Mouse (Mus musculus) T-helper 17 cell (primary cell): Measurements from ENCODE around the gene 4931422A03Rik.

ENCODE experiments used
- in situ Hi-C, 2 experiments: fragments of 300-600 bp; cut with MboI, MseI; formaldehyde crosslinking; loops; 1 replicate in 1 of 2; 2 replicates in 1 of 2; pipeline ENCODE4 v1.15.1; 2025; ENCODE audit warnings: high pct_unique_total_duplicates in 2 of 2

4931422A03Rik gene

GRCm38 (mm10) chr2:103937670-103938069 lies 90.5 kb downstream of the 4931422A03Rik start:
- in situ Hi-C loops = no loop called here

GRCm38 (mm10) chr2:103936666-103937065 lies 91.5 kb downstream of the 4931422A03Rik start:
- in situ Hi-C loops = no loop called here

GRCm38 (mm10) chr2:103935691-103936435 lies 92.3 kb downstream of the 4931422A03Rik start:
- in situ Hi-C loops = no loop called here

GRCm38 (mm10) chr2:103934670-103935069 lies 93.5 kb downstream of the 4931422A03Rik start:
- in situ Hi-C loops = no loop called here

GRCm38 (mm10) chr2:103934270-103934669 lies 93.9 kb downstream of the 4931422A03Rik start:
- in situ Hi-C loops = no loop called here

- in situ Hi-C loops = no loop called here
Observed at GRCm38 (mm10) chr2:103932480-103932879, 95.7 kb downstream of the 4931422A03Rik start.

- in situ Hi-C loops = no loop called here
Observed at GRCm38 (mm10) chr2:103932025-103932424, 96.1 kb downstream of the 4931422A03Rik start.

GRCm38 (mm10) chr2:103931511-103931911 lies 96.7 kb downstream of the 4931422A03Rik start:
- in situ Hi-C loops = no loop called here

GRCm38 (mm10) chr2:103930306-103931019 lies 97.7 kb downstream of the 4931422A03Rik start:
- in situ Hi-C loops = no loop called here

GRCm38 (mm10) chr2:103927610-103928145 lies 100.5 kb downstream of the 4931422A03Rik start:
- in situ Hi-C loops = no loop called here

- in situ Hi-C loops = no loop called here
Observed at GRCm38 (mm10) chr2:103926586-103927113, 101.5 kb downstream of the 4931422A03Rik start.

- in situ Hi-C loops = no loop called here
Observed at GRCm38 (mm10) chr2:103919488-103919887, 108.7 kb downstream of the 4931422A03Rik start.

- in situ Hi-C loops = no loop called here
Observed at GRCm38 (mm10) chr2:103918375-103918774, 109.8 kb downstream of the 4931422A03Rik start.

GRCm38 (mm10) chr2:103917375-103917774 lies 110.8 kb downstream of the 4931422A03Rik start:
- in situ Hi-C loops = no loop called here
